Mouse (Mus musculus): ENCODE data around the gene Tsc22d1.

The Tsc22d1 gene

GRCm38 (mm10) chr14:76414862-76415780 is at the start of gene Tsc22d1:
Tsc22d1 (plus strand) TSS chr14:76414961.
- DNase-seq (ENCODE audit: low spot score) = no peak

DNA sequence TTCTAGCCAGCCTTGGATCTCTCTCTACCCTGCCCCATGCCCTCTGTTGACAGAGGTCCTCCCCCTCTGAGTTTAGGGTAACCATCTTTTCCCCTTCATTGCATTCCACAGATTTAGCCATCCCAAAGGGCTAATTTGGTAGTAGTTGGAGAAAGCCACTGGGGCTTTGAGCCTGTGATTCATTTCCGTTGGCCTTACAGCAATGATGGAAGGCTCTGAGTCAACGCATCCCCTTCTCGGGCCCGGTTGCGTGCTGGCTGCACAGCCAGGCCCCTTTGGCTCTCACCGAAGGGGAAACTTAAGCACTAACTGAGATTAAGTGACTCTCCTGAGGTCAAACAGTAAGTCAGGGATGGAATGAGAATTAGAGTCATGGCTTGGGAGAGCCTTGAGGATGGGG is 41.1 kb upstream of the Tsc22d1 start:
- DNase-seq (ENCODE audit: low spot score) = no peak

DNA sequence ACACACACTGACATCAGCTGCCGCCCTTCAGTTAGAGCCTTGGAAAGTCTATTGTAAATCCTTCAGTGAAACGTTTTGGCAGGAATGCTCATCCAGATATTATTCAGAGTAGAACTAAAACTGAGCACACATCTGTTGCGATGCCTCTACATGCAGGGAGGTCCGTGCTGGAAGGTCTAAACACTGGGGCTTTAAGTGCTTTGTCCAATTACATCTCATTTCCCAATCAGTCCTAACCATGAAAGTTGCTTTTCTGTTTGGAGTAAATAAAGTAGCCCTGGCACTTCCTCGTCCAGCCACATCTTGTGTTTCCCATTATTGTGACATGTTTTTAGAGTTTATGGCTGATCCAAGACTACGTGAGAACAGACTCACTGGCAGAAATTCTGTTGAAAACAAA is 40.2 kb upstream of the Tsc22d1 start:
- no peak for DNase-seq (ENCODE audit: low spot score)

- DNase-seq (ENCODE audit: low spot score) = no peak
Measured at GRCm38 (mm10) chr14:76376561-76376960, 38.2 kb upstream of the Tsc22d1 start.

DNA sequence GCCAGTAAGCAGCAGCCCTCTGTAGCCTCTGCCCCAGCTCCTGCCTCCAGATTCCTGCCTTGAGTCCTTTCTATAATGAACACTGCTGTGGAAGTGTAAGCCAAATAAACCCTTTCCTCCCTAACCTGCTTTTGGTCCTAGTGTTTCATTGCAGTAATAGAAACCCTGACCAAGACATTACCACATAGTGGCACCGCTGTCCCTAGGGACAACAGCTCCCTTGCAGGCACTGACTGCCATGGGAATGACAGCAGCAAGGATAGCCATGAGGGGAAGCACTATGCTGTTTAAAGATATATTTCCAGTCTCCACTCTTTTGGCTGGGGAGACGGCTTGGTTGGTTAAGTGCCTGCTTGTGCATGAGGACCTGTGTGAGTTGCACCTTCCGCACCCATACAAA is 35.4 kb upstream of the Tsc22d1 start:
- DNase-seq (ENCODE audit: low spot score) = no peak

GRCm38 (mm10) chr14:76388025-76388424 is 26.7 kb upstream of the Tsc22d1 start:
- no peak for DNase-seq (ENCODE audit: low spot score)

- no peak for DNase-seq (ENCODE audit: low spot score)
Measured at GRCm38 (mm10) chr14:76398251-76398650, 16.5 kb upstream of the Tsc22d1 start.

DNA sequence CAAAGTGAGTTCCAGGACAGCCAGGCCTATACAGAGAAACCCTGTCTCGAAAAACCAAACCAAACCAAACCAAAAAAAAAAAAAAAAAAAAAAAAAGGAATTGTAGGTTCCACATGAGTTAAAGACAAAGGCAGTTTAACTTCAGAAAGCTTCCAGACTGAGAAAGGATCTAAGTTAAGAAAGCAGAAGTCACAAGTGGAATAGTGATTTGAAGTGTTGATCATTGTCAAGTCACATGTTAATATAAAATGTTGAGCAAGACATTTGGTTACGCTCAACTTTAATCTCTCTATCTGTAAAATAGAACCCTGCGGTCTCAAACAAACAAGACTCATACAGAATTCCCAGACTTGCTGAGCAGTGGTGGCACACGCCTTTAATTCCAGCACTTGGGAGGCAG is 12.2 kb upstream of the Tsc22d1 start:
- DNase-seq (ENCODE audit: low spot score) = no peak

DNA sequence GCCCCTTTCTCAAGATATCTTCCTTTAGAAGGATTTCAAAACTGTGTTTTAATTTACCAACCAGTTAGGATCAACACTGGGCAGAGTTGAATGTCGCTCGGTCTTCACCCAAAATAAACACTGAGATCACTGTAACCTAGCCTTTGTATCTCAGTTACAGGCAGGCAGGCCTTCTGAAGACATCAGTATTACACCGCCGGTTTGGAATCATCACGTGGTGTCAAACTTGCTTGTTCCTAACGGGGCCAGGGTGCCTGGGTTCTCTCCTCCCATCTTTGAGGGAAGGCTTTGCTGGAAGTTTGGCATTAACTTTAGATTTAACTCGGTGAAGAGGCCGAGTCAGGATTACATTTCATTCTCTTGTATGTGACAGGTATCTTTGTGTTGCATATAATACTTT is 5.7 kb upstream of the Tsc22d1 start:
- DNase-seq (ENCODE audit: low spot score) = no peak

DNA sequence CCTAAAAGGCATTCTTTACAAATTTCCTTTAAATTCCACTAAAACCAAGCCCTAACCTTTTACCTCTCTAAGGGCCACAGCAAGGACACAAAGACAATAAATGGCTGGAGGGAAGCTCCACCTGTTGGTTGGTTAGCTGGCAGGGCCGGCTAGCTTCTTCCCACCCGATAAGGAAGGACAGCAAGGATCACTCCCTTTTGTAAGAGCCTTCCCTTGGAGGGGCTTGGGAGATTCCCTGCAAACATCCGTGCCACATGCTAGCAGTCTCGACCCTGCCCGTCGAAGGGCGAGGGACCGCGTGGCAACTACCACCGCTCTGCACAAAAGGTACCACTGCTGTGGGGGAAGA is 1.0 kb upstream of the Tsc22d1 start:
- no peak for DNase-seq (ENCODE audit: low spot score)

GRCm38 (mm10) chr14:76414122-76414861 is 469 bp upstream of the Tsc22d1 start:
- peak; percentile 95 for DNase-seq (ENCODE audit: low spot score)

DNA sequence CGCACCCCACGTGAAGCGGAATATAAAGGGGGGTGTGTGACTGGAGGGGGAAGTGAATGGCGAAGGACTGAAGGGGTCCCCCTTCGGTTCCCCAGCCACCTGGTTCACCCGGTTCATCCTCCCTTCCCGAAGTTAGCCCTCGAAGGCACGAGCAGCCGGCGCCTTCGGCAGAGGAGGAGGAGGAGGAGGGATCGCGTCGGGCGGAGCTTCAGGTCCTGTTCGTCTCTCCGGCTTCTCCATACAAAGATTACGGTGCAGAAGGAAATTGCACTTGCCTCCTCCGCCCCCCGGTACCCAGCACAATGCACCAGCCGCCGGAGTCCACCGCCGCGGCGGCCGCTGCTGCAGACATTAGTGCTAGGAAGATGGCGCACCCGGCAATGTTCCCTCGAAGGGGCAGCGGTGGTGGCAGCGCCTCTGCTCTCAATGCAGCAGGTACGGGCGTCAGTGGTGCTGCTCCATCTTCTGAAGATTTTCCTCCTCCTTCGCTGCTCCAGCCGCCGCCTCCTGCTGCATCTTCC is 1.1 kb downstream of the Tsc22d1 start:
- peak; percentile 32 for DNase-seq (ENCODE audit: low spot score)

DNA sequence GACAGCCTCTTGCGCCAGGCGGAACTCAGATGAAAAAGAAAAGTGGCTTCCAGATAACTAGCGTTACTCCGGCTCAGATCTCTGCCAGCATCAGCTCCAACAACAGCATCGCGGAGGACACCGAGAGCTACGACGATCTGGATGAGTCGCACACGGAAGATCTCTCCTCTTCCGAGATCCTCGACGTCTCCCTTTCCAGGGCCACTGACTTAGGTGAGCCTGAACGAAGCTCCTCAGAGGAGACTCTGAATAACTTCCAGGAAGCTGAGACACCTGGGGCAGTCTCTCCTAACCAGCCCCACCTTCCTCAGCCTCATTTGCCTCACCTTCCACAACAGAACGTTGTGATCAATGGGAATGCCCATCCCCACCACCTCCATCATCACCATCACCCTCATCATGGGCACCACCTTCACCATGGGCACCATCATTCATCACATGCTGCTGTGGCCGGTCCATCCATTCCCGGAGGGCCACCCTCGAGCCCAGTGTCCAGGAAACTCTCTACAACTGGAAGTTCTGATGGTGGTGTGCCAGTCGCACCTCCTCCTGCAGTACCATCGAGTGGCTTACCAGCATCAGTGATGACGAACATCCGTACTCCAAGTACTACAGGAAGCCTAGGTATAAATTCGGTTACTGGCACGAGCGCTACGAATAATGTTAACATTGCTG is 1.7 kb downstream of the Tsc22d1 start:
- no peak for DNase-seq (ENCODE audit: low spot score)

DNA sequence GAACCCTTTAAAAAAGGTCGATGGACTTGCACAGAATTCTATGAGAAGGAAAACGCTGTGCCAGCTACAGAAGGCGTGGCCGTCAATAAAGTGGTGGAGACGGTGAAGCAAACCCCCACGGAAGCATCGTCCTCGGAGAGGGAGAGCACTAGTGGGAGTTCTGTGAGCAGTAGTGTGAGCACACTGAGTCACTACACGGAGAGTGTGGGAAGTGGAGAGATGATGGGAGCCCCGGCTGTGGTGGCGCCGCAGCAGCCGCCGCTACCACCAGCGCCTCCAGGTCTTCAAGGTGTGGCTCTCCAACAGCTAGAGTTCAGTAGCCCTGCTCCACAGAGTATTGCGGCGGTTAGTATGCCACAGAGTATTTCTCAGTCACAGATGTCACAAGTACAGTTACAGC is 2.6 kb downstream of the Tsc22d1 start:
- no peak for DNase-seq (ENCODE audit: low spot score)

GRCm38 (mm10) chr14:76420726-76421125 is 6.0 kb downstream of the Tsc22d1 start:
- peak; percentile 7 for DNase-seq (ENCODE audit: low spot score)

- DNase-seq (ENCODE audit: low spot score) = no peak
Measured at GRCm38 (mm10) chr14:76421162-76421561, 6.4 kb downstream of the Tsc22d1 start.

- DNase-seq (ENCODE audit: low spot score) = no peak
Measured at GRCm38 (mm10) chr14:76425422-76425821, 10.7 kb downstream of the Tsc22d1 start.

GRCm38 (mm10) chr14:76425986-76426530 is 11.3 kb downstream of the Tsc22d1 start:
- no peak for DNase-seq (ENCODE audit: low spot score)

GRCm38 (mm10) chr14:76428855-76429254 is 14.1 kb downstream of the Tsc22d1 start:
- peak; percentile 28 for DNase-seq (ENCODE audit: low spot score)

DNA sequence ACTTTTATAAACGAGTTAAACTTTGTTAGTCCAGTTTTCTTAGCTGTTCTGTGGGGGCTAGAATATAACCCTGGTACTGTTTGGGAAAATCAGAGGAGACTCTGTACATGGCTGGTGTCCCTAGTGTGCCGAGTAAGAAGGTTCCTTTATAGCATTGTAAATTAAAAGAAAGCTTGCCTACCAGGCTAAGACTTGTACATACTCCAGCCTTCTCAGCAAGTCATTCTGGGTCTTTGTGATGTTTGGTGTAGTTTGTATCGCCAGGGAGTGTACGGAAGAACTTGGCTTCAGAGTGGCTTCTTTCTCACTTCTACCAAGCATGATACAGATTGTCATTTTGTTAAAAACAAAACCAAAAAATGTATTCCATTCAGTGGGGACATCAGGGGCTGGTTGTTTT is 17.2 kb downstream of the Tsc22d1 start:
- DNase-seq (ENCODE audit: low spot score) = no peak

DNA sequence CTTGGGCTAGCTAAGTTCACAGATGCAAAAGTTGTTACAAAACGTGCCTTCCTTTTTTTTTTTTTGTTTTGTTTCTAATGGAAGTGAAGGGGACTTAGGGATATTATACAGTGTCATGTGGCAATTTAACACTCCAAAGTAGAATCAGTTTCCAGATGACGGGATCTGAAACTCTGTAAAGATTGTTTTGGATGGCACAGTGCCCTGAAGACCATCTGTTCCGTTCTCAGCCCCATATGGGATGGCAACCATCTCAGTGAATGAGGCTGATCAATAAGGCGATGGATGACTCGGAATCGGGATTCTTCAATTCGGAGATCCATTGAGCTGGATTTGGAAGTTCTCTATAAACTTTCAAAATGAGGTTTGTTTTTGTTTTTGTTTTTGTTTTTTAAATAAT is 17.6 kb downstream of the Tsc22d1 start:
- DNase-seq (ENCODE audit: low spot score) = no peak

- no peak for DNase-seq (ENCODE audit: low spot score)
Measured at GRCm38 (mm10) chr14:76432816-76433215, 18.1 kb downstream of the Tsc22d1 start.

Measured in lung, postnatal 25 days (tissue).